Mouse (Mus musculus) retina, postnatal 1 day (tissue): ENCODE data around the gene Vps35l.

Source experiments
- DNase-seq: peaks from one replicate; pipeline ENCODE4 v3.0.0-alpha.2; 2012

The Vps35l gene

DNA sequence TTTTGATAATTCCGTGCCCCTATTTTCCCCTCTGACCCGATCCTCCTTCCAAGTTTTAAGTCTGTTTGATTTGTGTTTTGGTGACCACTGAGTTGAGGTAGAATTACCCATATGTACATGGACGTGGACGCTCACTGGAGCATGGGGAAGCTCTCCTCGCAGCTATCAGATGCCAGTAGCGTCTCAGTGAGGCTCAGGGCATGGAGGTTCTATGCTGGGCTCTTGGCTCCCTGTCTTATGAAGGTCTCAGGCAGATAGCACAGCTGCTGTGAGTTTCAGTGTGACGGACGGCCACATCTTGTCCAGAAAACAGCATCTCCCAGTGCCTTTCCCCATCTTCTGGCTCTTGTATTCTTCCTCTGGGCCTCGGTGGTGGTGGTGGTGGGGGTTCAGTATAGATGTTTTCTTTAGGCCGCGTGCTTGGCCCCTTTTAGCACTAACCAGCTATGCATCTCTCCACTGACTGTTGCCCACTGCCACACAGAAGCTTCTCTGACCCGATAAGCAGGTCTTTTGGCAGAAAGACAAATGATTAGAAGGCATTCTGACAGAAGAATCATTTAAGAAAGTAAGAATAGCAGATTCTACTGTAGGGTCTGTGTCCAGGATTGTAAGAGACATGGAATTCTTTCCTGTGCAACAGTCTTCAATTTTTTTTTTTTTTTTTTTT lies 82.0 kb downstream of the Vps35l start:
- DNase-seq, result no peak

DNA sequence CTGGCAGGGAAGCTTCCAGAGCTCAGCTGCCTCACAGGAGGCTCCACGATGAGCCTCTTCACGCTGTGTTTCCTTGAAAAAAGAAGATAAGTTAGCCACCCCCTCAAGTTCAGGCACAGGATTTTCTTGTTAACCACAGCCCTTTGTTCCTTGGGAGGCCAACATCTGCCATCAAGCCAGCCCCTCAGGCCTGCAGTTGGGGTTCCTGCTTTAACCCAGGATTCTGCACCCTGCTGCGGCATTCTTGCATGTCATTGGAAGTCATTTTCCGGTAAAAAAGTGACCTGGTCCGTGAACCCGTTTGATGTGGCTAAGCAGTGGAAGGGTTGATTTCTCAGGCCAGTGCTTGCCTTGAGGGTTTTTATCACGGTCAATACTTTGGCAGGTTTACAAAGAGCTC lies 84.4 kb downstream of the Vps35l start:
- DNase-seq, result no peak

DNA sequence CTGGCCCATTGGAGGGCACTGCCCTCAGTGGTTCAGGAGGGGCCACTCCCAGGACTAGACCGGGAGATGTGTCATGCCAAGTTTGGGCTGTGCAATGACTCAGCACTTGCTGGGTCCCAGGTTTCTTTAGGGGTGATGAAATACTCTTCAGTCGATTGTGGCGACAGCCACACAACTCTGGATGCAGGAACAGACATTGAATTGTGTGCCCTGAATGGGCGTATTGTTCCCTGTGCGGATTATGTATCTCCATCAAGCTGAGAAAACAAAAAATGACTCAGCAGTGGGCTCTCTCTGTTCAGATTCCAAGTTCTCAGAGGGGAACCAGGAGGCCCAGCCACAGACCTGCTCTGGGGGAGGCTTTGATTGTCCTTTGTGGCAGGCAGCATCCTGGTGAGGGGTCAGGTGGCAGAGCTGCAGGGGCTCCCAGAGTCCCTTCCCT lies 88.0 kb downstream of the Vps35l start:
- no peak for DNase-seq

DNA sequence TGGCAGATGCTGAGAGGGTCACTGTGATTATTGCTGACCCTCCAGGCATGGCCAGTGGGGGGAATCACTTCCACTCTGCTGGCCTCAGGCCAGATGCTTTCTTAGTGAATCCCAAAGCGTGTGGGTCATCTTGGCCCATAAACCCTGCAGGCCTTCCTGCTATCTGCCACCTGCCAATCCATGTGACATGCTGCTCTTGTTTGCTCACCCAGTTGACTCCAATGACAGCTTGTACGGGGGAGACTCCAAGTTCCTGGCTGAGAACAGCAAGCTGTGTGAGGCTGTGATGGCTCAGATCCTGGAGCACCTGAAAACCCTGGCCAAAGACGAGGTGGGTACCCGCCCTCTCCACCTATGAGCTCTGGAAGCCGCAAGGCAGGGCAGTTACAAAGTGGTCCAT lies 97.9 kb downstream of the Vps35l start:
- DNase-seq, result no peak

DNA sequence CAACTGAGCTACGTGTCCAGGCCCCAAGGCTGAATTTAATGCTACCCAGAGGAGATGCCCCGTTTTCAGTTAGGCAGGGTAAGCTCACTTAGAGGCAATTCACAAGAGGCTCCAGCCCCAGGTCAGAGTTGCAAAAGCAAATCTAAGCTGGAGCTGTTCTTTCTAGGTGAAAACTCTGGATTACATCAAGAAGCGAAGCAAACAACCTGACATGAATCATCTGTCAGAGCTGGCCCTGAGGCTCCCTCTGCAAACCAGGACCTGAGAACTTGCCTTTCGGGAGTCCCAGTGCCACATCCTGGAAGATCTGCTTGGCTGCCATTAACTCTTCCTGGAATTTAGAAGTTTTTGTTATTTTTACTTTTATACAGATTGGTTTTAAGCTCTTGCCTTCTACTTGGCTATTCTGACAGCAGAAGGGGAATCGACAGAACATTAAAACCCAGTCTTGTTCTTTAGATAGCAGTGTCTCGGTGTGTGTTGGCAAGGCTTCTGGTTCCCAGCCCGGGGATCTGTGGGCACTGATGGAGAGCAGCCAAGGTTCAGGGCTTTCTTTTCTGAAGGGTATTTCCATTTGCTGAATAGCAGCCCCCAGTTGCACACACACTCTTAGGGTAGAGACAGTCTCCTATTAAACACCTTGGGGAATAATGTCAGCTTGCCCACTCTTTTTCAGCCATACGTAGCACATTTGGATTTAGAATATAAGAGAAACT lies 101.2 kb downstream of the Vps35l start:
- no peak for DNase-seq

DNA sequence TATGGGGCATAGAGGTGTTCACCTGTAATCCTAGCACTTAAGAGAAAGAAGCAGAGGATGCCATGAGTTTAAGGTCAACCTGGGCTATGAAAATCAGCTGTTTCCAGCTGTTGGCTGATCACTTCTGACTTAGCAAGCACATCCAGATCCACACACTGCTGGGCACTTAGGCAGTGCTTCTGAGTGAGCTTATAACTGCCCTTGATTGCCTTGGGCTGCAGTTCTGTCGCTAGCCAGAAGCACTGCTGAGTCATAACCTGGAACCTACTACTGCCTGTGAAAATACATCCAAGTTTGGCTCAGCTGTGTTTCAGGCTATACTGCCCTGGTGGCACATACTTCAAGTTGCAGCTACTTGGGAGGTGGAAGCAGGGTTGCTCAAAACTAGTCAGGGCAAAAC lies 101.8 kb downstream of the Vps35l start:
- no peak for DNase-seq

DNA sequence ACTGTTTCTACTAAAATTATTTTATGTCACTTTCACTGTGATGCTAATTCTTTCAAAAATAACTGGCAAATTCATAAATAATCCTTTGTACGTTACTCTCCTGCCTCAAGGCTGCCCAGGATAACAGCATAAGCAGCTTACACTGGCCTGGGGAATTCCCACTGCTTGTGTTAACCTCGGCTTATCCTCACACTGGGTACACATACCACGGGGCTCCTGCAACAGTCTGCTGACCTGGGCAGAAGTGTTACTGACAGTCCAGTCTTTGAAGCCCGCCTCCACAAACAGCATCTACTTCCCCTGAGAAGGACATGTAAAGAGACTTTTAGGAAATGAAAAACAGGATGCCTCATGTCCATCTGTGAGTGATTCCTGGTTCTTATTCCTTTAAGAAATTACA lies 102.9 kb downstream of the Vps35l start:
- DNase-seq, result peak; percentile 32

DNA sequence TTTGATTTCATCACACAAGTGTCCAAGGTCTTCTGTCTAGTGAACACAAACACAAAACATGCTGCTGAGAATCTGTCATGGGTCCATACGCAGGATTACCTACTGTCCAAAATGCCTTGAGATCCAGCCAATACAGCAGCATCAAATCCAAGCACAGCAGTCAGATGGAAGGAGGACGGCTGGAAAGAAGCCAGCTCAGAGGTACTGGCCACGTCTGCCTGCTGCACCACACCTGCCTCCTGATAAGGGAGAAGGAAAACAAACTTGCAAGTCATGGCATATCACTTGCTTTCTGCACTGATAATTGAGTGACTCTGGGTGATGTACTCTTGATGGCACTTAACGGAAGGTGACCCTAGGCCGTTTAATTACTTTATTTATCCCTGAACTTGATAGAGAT lies 105.1 kb downstream of the Vps35l start:
- DNase-seq, result no peak

DNA sequence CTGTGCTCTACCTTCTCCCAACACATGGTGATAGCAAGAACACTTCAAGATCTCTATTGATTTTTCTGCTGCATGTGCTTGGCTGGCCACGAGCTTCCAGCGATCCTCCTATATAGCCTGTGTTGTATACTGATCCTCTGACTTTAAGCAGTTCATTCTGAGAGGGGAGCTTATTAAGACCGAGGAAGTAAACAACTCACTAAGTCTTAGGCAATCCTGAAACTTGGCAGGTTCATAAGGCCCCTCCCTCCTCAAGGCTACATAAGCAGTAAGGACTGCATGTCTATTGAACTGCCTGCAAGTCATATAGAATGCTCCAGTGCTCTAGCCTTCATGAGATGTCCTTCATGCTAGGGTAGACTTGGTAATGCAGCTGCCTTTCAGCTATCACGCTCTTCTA lies 106.3 kb downstream of the Vps35l start:
- DNase-seq, result no peak

DNA sequence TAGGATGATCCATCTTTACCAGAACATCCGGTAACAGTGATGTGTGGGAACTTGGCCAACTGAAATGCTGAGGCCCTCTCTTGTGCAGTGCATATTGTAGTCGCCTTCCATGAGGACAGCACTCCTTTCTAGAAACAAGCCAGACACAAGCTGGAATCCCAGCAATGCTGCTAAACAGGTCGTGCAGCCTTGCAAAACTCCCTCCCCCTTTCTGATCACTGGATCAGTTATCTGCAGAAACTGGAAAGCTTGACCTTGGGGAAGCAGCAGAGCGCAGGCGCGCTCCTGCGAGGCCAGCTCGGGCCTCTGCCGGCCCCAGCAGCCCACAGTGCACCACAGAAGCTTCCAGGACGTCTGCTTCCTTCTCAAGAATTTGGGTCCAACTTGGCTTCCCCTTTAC lies 108.8 kb downstream of the Vps35l start:
- no peak for DNase-seq

DNA sequence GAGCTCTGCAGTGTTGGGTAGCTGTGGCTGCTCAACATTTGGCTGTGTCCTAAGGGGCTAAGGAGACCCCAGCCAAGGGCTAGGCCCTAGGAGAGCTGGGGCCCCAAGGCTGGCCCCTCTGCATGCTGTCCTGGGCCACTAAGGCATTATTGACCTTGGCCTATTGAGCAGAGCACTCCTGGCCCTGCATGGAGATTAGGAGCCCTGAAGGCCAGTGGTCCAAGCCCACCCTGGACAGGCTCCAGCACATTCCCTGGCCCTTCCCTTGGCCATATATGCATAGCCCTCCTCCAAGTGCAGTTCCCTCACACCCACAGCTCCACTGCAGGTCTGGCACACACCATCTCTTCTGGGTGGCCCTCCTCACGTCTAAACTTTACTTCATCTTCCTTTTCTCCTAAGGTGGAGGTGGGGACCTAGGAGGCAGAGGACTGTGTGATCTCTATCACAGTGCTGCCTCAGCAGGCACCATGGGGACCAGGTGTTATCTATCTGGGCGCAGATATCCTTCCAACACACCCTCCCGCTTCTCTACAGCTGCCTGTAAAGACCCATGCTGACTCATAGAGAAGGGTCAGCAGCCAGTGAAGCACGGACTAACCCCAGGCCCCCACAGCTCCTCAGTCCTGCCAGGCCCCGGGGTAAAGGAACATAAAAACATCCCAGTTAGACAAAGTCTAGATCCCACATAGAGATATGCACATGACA lies 109.7 kb downstream of the Vps35l start:
- DNase-seq, result no peak

DNA sequence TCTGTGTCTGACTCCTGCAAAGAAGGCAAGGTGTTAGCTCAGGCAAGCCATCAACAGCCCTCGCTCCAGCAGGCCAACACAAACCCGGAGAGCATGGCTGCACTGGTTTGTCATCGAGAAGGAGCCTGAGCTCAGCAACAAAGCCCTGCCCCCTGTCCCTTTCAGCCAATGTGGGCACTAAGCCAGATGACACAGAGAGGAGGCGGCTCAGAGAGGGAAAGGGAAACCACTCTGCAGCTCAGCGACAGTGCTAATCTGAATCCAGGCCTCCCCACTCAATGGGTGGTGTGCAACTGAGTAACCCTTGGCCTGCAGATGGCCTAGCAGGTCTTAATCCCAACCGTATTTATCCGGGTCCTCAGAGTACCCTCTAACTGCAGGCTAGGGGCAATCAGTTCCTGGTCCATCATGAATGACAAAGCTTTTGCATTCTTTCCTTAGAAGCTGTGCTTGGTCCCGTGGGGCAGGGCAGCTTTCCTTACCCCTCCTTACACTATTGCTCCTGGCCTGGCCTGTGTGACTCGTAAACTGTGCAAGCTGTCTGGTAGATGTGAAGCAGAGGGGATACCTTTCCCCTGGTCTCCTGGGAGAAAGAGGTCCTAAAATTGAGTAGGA lies 110.8 kb downstream of the Vps35l start:
- DNase-seq, result no peak

DNA sequence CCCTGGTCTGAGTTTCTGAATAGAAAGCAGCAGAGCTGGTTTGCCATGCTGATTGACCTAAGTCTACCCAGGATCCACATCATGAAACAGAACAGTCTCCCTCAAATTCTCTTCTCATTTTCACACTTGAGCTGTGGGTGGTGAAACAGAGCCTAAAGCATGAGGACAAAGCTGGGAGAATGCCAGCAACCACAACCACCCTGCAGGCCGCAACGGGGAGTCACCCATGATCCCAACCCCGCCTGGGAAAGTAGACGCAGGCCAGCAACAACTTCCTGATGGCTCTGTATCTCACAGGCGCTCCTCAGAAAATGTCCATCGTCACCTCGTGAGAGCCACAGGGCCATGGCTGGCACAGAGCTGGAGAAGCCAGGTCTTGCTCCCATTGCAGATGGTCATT lies 111.5 kb downstream of the Vps35l start:
- no peak for DNase-seq

DNA sequence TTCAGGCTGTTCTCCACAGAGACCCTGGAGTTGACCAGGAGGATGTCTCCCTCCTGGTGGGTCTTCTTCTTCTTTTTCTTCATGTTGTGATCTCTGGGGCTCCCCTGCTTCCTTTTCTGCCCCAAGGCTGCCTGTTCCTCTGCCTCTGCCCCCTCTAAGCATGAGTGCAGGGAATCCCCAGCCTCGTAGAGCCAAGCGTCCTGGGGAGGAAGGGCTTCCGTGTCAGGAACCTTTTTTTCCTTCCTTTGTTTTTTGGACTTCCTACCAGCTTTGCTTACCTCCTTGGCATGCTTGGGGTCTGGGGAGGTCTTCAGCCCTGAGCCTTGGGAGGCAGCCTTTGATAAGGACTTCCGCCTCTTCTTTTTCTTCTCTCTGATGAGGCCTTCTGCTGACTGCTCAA lies 112.6 kb downstream of the Vps35l start:
- no peak for DNase-seq

DNA sequence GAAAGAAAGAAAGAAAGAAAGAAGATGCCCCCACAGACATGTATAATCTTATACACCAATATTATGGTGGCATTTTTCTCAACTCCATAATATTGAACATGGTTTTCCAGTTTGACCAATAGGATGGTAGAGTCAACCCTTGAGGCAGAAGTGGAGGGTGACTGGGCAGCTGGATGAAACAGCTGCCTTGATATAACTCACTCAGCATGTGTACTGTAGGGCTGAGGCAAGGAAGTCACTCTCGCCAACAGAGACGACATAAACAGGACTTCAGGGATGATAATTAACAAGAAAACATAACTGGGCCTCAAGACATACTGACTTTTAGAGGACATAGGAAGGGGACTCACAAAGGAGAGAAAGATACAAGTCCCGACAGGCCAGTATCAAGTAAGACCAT lies 114.6 kb downstream of the Vps35l start:
- no peak for DNase-seq

DNA sequence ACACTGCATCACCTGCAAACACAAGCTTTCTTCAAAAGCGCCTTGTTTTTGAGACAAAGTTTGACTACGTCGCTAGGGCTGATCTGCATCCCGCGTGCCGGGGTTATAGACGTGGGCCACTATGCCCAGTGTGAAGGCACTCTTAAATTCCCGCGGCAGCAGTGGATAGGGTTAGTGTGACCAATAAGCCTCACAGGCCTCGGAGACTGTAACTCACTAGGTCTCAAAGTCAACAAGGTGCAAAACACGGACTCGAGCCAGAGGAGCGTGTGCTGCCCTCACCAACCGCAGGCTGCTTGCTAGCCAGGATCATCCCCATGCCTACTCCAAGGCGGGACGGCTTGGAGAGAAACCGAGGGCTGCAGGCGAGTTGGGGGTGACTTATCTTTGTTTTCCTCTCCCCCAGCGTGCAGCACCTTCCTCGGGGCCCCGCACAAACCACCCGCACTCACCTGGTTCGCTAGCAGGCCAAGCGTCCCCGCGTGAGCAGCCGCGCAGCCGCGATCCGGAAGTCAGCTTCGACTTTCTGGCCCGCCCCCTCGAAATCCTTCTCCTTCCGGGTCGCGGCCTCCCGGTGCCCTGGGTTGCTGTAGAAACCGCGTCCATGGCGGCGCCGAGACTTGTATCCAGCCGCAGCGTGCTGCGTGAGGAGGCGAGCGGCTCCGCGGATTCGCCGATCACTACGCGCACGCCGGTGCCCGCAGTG lies 115.3 kb downstream of the Vps35l start, which contains the start of gene Iqck:
Gene Iqck, plus strand, starts transcription at position 582 of the 706 bp plus-strand sequence.
- DNase-seq, result peak; percentile 96

DNA sequence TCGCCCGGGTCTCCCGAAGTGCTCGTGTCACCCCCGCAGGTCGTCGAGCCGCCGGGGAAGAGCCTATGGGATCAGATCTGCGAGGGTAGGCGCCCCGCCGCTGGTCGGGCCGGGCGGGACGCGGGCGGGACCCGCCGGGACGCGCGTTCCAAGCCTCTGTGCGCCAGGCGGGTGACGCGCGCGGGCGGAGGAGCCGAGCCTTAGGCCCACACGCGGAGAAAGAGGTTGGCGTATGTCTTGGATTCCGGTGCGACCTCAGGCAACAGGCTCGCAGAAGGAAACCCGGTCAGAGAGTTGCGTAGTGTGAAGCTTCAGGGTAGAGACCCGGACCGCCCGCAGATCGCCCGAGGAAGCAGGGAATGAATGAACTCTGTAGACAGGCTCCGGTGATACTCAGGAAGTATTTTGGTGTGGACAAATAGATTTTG lies 115.9 kb downstream of the Vps35l start, which contains the start of gene Knop1:
Gene Knop1, minus strand, starts transcription at position 378 of the 428 bp plus-strand sequence.
- DNase-seq, result no peak

DNA sequence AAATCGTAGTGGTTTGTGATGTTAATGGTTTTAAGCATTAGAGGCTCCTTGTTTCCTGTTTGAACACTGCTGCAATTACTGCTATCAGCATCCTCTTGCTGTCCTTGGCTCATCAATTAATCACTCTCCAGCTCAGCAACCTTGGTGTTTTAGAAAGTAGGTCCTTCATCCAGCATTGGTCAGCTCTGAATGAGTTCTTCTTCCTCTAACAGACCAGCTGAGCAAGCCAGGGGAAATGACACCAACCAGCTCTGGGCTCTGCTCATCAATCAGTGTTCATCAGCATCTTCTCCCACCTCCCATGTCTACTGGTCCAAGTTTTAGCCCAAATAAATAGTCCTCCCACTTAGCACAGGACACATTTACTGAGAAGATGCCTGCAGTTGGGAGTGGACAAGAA lies 118.6 kb downstream of the Vps35l start:
- DNase-seq, result no peak

DNA sequence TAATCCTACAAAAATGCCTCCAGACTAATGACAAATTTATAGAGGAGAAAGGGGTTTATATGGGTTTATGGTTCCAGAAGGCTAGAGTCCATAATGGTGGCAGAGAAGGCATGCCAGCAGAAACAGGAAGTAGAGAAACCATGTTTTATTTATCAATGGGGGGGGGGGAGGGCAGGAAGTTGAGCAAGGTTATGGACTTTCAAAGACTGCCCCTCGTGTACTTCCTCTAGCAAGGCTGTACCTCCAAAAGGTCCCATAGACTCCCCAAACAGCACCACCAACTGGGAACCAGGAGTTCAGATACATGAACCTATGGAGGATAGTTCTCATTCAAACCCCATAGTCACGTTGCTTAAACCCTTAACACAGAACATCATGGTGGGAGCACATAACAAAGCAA lies 125.3 kb downstream of the Vps35l start:
- DNase-seq, result no peak

DNA sequence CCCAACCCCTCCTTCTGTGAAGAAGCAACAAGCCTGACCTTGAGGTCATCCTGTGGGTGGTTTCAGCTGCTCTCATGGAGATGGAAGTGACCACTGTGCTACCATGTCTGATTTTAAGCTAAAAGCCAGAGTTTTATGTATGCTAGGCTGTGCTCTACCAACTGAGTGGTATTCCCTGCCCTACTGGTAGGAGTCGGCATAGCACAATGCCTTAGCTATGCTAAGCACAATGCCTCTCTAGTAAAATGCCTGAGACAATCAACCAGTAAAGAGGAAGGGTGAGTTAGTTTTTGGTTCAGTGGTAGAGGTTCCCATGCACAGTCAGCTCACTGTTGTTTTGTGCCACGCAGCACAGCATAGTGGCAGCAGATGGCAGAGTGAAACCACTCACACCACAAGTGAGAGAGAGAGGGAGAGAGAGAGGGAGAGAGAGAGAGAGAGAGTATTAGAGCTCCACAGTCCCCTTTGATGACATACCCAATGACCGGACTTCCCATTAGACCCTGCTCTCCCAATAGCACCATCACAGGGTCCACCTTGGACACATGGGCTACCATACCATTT lies 139.5 kb downstream of the Vps35l start:
- DNase-seq, result no peak

DNA sequence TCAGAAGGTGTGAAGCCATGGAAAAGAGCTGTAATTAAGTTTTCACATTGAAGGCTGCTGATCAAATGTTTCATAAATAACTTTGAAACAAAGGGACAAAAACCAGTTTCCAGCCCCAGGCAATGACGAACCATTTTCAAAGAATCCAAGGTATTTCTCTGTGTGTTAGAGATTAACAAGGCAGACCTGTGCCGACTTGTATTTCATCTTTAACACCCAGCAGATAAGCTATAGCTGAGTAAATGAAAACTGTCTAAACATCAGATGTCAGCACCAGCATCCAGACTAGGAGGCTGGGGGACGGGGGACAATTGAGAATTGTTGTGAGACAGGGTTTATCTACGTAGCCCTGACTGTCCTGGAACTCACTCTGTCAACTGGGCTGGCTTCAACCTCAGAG lies 143.9 kb downstream of the Vps35l start:
- no peak for DNase-seq

DNA sequence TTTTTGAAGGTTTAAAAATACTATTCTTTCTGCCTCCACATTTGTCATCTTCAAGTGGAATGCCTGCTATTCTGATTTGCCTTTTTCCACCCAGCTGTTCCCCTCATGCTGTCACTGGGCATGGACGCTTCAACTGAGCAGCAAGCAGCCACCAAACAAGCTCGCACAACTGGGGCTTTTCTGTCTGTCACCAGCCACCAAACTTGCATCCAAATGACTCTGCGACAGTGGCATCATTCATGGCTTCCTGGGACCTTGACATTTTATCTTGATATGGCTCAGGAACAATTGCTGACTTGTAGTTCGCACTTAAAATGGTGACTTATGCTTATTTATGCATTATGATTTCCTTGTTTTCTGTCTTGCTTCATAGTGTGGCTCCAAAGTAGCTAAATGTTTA lies 144.9 kb downstream of the Vps35l start:
- DNase-seq, result no peak
